Mouse (Mus musculus) lung, postnatal 0 days (tissue): Measurements from ENCODE around the gene Bcor. TPM values are rescaled to one million over a fixed set of nuclear protein-coding genes. Genes with fewer than 3 reads are reported as not detected.
A peak's percentile ranks its signal among the peaks of the same experiment; 100 is the strongest.

Experiments
- ATAC-seq: fragments of 200-750 bp; cut with Nextera tagmentation; 2 replicates; pipeline ENCODE4 v1.8.0; 2017; ENCODE audit warnings: moderate library complexity
- DNase-seq: peaks from one replicate; pipeline ENCODE4 v3.0.0-alpha.2; 2016; ENCODE audit warnings: low spot score
- H3K27ac ChIP-seq: fragments of 300-500 bp; sonication (generic); 2 replicates; pipeline ENCODE4 v1.5.1; 2014; ENCODE audit warnings: antibody characterized with exemption, mild to moderate bottlenecking, low read length, mixed read lengths
- H3K27me3 ChIP-seq: fragments of 300-500 bp; sonication (generic); replicated peaks from 2 replicates; pipeline ENCODE4 v1.6.1; 2014; ENCODE audit warnings: low read length, mixed read lengths; ENCODE audit not compliant: insufficient read depth
- H3K36me3 ChIP-seq: fragments of 300-500 bp; sonication (generic); 2 replicates; pipeline ENCODE4 v1.6.1; 2014; ENCODE audit warnings: low read length, mixed read lengths; ENCODE audit not compliant: insufficient read depth
- H3K4me1 ChIP-seq: fragments of 300-500 bp; sonication (generic); 2 replicates; pipeline ENCODE4 v1.6.1; 2014; ENCODE audit warnings: antibody characterized with exemption, low read depth, low read length, mixed read lengths; ENCODE audit not compliant: insufficient read depth
- H3K4me2 ChIP-seq: fragments of 300-500 bp; sonication (generic); replicated peaks from 2 replicates; pipeline ENCODE4 v1.6.1; 2014; ENCODE audit warnings: low read depth, mild to moderate bottlenecking, low read length, moderate library complexity, mixed read lengths
- H3K4me3 ChIP-seq: fragments of 300-500 bp; sonication (generic); 2 replicates; pipeline ENCODE4 v1.5.1; 2014; ENCODE audit warnings: low read depth, low read length
- H3K9ac ChIP-seq: fragments of 300-500 bp; sonication (generic); replicated peaks from 2 replicates; pipeline ENCODE4 v1.6.1; 2014; ENCODE audit warnings: low read depth, mild to moderate bottlenecking
- H3K9me3 ChIP-seq: fragments of 300-500 bp; sonication (generic); 2 replicates; pipeline ENCODE4 v1.6.1; 2016; ENCODE audit warnings: low read length, mixed read lengths
- CTCF ChIP-seq: IDR thresholded peaks from 2 replicates; pipeline ENCODE4 v1.5.1; 2016; ENCODE audit warnings: antibody characterized with exemption, mild to moderate bottlenecking
- EP300 ChIP-seq: IDR thresholded peaks from 2 replicates; pipeline ENCODE4 v1.6.1; 2016; ENCODE audit warnings: antibody characterized with exemption, mild to moderate bottlenecking, control low read depth
- WGBS: fragments of 180-500 bp; shearing (Covaris S2); extraction: QIAGEN DNeasy Blood & Tissue Kit; methylation state at CpG from one replicate; pipeline ENCODE4 v1.1.7; 2014; 5-methylcytosine and 5-hydroxymethylcytosine counted together
- polyA plus RNA-seq: library from polyadenylated mRNA; unstranded; fragments of >200 nt; fragmentation: Nextera tagmentation; extraction: Ambion mirVana; gene quantifications from 2 replicates; pipeline ENCODE4 v1.2.1, GENCODE M21; 2015

The Bcor gene
- polyA plus RNA-seq, 1 experiment from 2014 or later, result 8.2 TPM

DNA sequence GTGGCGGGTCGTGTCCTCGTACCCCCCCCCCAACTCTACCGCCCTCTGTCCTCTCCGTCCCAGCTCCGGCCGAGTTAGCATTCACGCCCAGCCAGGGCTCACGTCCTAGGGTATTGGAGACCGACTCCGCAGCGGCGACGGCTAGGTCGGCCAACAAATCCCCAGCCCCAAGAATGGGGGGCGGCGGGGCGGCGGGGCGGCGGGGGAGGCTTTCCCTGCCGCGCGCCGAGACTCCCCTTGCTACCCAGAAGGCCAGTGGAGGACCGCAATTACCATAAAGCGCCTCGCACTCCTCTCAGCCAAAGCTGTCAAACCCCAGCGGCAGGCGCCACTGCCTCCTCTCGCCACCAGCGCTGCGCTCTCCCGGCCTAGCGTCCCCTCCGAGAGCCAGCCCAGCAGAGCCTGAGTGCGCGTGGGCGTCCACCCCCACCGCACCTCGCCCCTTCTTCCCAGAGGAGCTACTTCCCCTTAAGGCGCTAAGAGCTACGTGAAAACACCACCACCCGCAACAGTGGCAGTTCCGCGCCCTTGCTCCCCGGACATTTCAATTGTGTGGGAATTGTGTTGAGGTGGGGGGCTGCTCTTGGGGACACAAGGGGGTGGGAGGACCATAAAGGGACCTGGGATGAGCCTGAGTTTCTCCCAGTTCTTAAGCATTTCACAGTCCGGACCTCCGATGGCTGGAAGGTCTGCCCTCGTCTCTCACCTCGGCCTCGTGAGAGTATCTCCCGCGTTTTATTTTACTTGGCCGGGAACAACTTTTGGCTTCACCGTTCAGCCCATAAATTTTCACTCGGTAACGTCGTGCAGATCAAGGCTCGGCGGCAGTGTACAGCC, 79.0 kb downstream of the Bcor start:
- Histone ChIP-seq H3K9ac (peak overlapping the region; percentile 43), H3K36me3 (no peaks in the 10 kb centered on the region), H3K4me1 (no peaks in the 10 kb centered on the region), H3K4me3 (peak overlapping the region; percentile 60), H3K4me2 (peak overlapping the region; percentile 75), H3K9me3 (no peaks in the 10 kb centered on the region), H3K27ac (0 out of 2 replicates have a peak overlapping the region, but pooled peaks have one; percentile 82), H3K27me3 (no peaks in the 10 kb centered on the region)
- 6% methylated on average over 46 of the region's 61 CpGs for WGBS
- no peak for TF ChIP-seq EP300
- peak; percentile 28; the same call in 1 of the 2 replicates for TF ChIP-seq CTCF
- peak; percentile 19; the same call in 1 of the 2 replicates for ATAC-seq
- peak; percentile 62 for DNase-seq

GRCm38 (mm10) chrX:12080095-12080903, 79.9 kb downstream of the Bcor start:
- H3K36me3 ChIP-seq, result no peaks in the 10 kb centered on the region
- peak overlapping the region; percentile 60 for H3K4me3 ChIP-seq
- TF ChIP-seq CTCF (no peak), EP300 (no peak)
- ATAC-seq, result peak; percentile 36
- peak; percentile 69 for DNase-seq
- WGBS, result 6% methylated on average over 7 of the region's 97 CpGs
- no peaks in the 10 kb centered on the region for H3K4me1 ChIP-seq
- H3K27ac ChIP-seq, result peak overlapping the region; percentile 82
- H3K27me3 ChIP-seq, result no peaks in the 10 kb centered on the region
- H3K9ac ChIP-seq, result peak overlapping the region; percentile 54
- no peaks in the 10 kb centered on the region for H3K9me3 ChIP-seq
- H3K4me2 ChIP-seq, result peak overlapping the region; percentile 75

DNA sequence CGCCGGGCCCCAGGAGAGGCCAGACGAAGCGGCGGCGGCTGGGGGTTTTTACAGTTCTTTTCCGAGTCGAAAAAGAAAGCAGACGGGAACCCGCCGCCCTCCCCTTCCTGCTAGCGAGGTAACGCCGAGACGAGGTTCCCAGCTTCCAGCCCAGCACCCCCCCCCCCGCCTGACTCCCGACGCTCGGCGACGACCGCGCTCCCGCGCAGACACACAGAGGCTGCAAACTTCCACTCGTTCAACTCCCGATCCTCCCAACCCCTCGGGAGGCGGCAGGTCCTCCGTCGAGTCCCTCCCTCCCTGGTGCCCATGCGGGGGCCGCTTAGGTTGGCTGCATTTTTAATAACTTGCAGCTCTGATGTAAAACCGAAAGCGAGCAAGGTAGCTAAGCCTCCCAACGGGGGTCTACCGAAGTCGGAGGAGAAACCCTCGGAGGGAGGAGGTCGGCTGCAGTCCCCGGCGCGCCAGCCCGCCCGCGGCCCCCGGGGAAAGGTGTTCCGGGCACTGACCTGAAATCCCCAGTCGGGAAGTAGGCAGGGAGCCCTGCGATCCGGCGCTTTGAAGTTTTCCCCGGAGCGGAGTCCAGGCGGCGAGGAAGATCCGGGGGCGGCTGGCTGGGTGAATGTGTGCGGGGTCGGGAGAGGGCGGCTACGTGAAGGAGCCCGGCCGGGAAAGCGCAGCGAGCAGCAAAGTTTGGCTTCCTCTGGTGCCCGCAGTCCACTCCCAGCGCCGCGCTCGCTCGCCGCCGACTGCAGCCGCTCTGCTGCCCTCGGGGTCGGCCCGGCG, 80.7 kb downstream of the Bcor start:
- Histone ChIP-seq H3K4me2 (peak overlapping the region; percentile 75), H3K27ac (peak overlapping the region; percentile 82), H3K4me1 (no peaks in the 10 kb centered on the region), H3K9ac (peak overlapping the region; percentile 54), H3K36me3 (no peaks in the 10 kb centered on the region), H3K4me3 (peak overlapping the region; percentile 60), H3K27me3 (no peaks in the 10 kb centered on the region), H3K9me3 (no peaks in the 10 kb centered on the region)
- ATAC-seq (peak; percentile 27), DNase-seq (peak; percentile 37)
- TF ChIP-seq EP300 (no peak), CTCF (no peak)
- WGBS, result under 1% methylated on average over 33 of the region's 79 CpGs

DNA sequence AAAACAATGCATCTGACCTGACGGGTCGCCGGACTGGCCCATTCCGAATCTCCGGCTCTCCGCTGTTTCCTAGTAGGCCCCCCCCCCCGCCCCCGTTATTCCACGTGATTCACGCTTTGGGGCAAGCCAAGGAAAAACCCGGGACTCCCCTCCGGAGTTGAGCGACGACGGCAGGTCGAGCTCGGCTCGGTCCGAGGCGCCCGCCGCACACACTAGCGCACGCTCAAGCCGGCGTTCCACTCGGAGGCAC, 81.2 kb downstream of the Bcor start:
- Histone ChIP-seq H3K4me2 (peak overlapping the region; percentile 75), H3K9me3 (no peaks in the 10 kb centered on the region), H3K27me3 (no peaks in the 10 kb centered on the region), H3K4me1 (no peaks in the 10 kb centered on the region), H3K9ac (peak overlapping the region; percentile 54), H3K36me3 (no peaks in the 10 kb centered on the region), H3K27ac (peak overlapping the region; percentile 82), H3K4me3 (peak overlapping the region; percentile 60)
- no peak for DNase-seq
- TF ChIP-seq CTCF (no peak), EP300 (no peak)
- ATAC-seq, result peak; percentile 15
- 5% methylated on average over 19 of the region's 27 CpGs for WGBS

DNA sequence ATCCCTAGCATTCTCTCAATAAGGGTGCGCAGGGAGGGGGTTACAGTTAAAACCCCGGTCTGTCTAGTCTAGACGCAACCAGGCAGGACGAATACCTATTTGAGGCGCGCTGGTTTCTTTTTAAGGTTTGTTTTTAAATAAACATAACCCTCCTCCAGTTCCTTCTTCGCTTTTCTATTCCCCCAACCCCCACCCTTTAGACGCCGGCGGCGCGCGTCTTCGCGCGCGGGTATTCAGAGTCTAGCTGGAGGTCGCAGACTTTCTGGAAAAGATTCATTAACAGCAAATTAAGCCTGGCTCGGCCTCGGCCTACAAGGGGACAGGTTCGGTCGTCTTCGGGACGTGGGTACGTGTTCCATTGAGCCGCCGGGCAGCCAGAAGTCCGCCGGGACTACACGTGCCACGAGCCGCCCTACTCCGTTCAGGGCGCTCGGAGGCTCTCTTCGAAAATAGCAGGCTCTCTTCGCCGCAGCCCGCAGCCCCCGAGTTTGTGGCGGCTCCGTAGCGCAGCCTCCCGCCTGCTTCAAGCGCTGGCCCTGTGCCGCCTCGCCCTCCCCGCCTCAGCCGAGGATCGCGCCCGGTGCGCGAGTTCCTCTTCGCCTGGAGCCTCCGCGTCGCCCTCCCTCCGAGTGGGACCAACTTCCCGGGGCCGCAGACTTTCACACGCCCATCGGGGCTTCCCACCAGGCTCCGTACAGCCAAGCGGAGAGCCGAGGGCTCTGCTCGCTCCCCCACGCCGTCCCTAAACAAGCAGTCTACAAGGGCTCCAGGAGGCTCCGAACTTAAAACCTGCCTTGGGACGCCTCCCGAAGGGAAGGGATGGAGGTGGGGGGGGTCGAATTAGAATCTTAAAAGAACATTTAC, 81.7 kb downstream of the Bcor start:
- ATAC-seq (peak; percentile 10; the same call in 1 of the 2 replicates), DNase-seq (peak; percentile 54)
- Histone ChIP-seq H3K4me2 (peak overlapping the region; percentile 75), H3K27me3 (no peaks in the 10 kb centered on the region), H3K9ac (peak overlapping the region; percentile 54; the same call in 1 of the 2 replicates), H3K4me3 (peak overlapping the region; percentile 60), H3K9me3 (no peaks in the 10 kb centered on the region), H3K4me1 (no peaks in the 10 kb centered on the region), H3K27ac (0 out of 2 replicates have a peak overlapping the region, but pooled peaks have one; percentile 26), H3K36me3 (no peaks in the 10 kb centered on the region)
- 5% methylated on average over 68 of the region's 73 CpGs for WGBS
- no peak for TF ChIP-seq CTCF
